Mouse (Mus musculus): ENCODE measurements at regions not wholly inside any gene's neighbourhood (a gene's known extent, or its start where the extent isn't known, plus 50 kb on each side); places are given as distances from the start of the nearest gene placed in this dataset. TPM values are rescaled to one million over a fixed set of nuclear protein-coding genes. Genes with fewer than 3 reads are reported as not detected.
A peak's percentile ranks its signal among the peaks of the same experiment; 100 is the strongest.

GRCm38 (mm10) chr3:6182533-6182932 lies 431.9 kb downstream of the Gm8797 start:
- H3K4me2 ChIP-seq, result no peak overlapping the region
- H3K9ac ChIP-seq, result no peak overlapping the region
- H3K27me3 ChIP-seq, result no peaks in the 10 kb centered on the region
- no peaks in the 10 kb centered on the region for H3K9me3 ChIP-seq
- no peak overlapping the region for H3K4me3 ChIP-seq (replicated peaks)
- H3K36me3 ChIP-seq (replicated peaks), result no peaks in the 10 kb centered on the region
- H3K27ac ChIP-seq, result no peak overlapping the region
- WGBS, result 85% methylated on average over 2 of the region's 2 CpGs
- no peaks in the 10 kb centered on the region for H3K4me1 ChIP-seq
- ATAC-seq (ENCODE audit: low FRiP score), result no peak

- Histone ChIP-seq H3K4me2 (no peak overlapping the region), H3K9ac (no peak overlapping the region), H3K36me3 (replicated peaks) (no peaks in the 10 kb centered on the region), H3K27me3 (no peaks in the 10 kb centered on the region), H3K27ac (no peak overlapping the region), H3K9me3 (no peaks in the 10 kb centered on the region), H3K4me3 (replicated peaks) (no peak overlapping the region), H3K4me1 (no peaks in the 10 kb centered on the region)
- ATAC-seq (ENCODE audit: low FRiP score), result peak; percentile 11; the same call in 1 of the 2 replicates
- WGBS, result 50% methylated on average over 1 of the region's 1 CpGs
Measured at GRCm38 (mm10) chr3:6183400-6183799, 432.8 kb downstream of the Gm8797 start.

- no peak overlapping the region for H3K27ac ChIP-seq
- no peak overlapping the region for H3K4me2 ChIP-seq
- H3K9me3 ChIP-seq, result no peaks in the 10 kb centered on the region
- no peaks in the 10 kb centered on the region for H3K4me1 ChIP-seq
- H3K36me3 ChIP-seq (replicated peaks), result no peaks in the 10 kb centered on the region
- H3K27me3 ChIP-seq, result no peaks in the 10 kb centered on the region
- no peak overlapping the region for H3K9ac ChIP-seq
- ATAC-seq (ENCODE audit: low FRiP score), result no peak
- no peak overlapping the region for H3K4me3 ChIP-seq (replicated peaks)
- 84% methylated on average over 2 of the region's 2 CpGs for WGBS
Measured at GRCm38 (mm10) chr3:6204656-6205055, 415.6 kb downstream of the 1700008P02Rik start.

- no peaks in the 10 kb centered on the region for H3K9me3 ChIP-seq
- WGBS, result 67% methylated on average over 1 of the region's 1 CpGs
- no peak overlapping the region for H3K4me2 ChIP-seq
- no peak overlapping the region for H3K27ac ChIP-seq
- H3K4me3 ChIP-seq (replicated peaks), result no peak overlapping the region
- H3K4me1 ChIP-seq, result no peaks in the 10 kb centered on the region
- no peak overlapping the region for H3K9ac ChIP-seq
- no peak for ATAC-seq (ENCODE audit: low FRiP score)
- no peaks in the 10 kb centered on the region for H3K36me3 ChIP-seq (replicated peaks)
- H3K27me3 ChIP-seq, result no peaks in the 10 kb centered on the region
Measured at GRCm38 (mm10) chr3:6228685-6229084, 391.6 kb downstream of the 1700008P02Rik start.

Small RNA genes lying in the stretch of these regions (microRNA-seq; reads per million reads assigned to microRNA genes)
- not detected for gene Gm25144
- not detected for gene Gm25352
